Mouse (Mus musculus) forebrain, embryonic 14.5 days (tissue): ENCODE data around the gene Tomm22. TPM values are rescaled to one million over a fixed set of nuclear protein-coding genes. Genes with fewer than 3 reads are reported as not detected.

Source experiments
- ATAC-seq: fragments of 200-750 bp; cut with Nextera tagmentation; 2 replicates; pipeline ENCODE4 v1.8.0; 2017; ENCODE audit warnings: mild to moderate bottlenecking, moderate library complexity
- DNase-seq: peaks from one replicate; pipeline ENCODE4 v3.0.0-alpha.2; 2015; ENCODE audit warnings: low spot score
- H3K27ac ChIP-seq: fragments of 300-500 bp; sonication (generic); 2 replicates; pipeline ENCODE4 v1.5.1; 2014; ENCODE audit warnings: low read depth, mild to moderate bottlenecking, control low read depth, low read length, moderate library complexity
- H3K27me3 ChIP-seq: fragments of 300-500 bp; sonication (generic); replicated peaks from 2 replicates; pipeline ENCODE4 v1.6.1; 2014; ENCODE audit warnings: low read length, control low read depth, mixed read lengths; ENCODE audit not compliant: control insufficient read depth, insufficient read depth
- H3K36me3 ChIP-seq: fragments of 300-500 bp; sonication (generic); 2 replicates; pipeline ENCODE4 v1.6.1; 2014; ENCODE audit warnings: low read length, control low read depth; ENCODE audit not compliant: control insufficient read depth, insufficient read depth
- H3K4me1 ChIP-seq: fragments of 300-500 bp; sonication (generic); 2 replicates; pipeline ENCODE4 v1.6.1; 2014; ENCODE audit warnings: antibody characterized with exemption, low read length, control low read depth; ENCODE audit not compliant: control insufficient read depth, insufficient read depth
- H3K4me2 ChIP-seq: fragments of 300-500 bp; sonication (generic); 2 replicates; pipeline ENCODE4 v1.6.1; 2014; ENCODE audit warnings: mild to moderate bottlenecking, control low read depth, low read length
- H3K4me3 ChIP-seq: fragments of 300-500 bp; sonication (generic); 2 replicates; pipeline ENCODE4 v1.5.1; 2014; ENCODE audit warnings: low read depth, low read length, control low read depth
- H3K9ac ChIP-seq: fragments of 300-500 bp; sonication (generic); 2 replicates; pipeline ENCODE4 v1.6.1; 2014; ENCODE audit warnings: mild to moderate bottlenecking, low read length, control low read depth, moderate library complexity
- H3K9me3 ChIP-seq: fragments of 300-500 bp; sonication (generic); replicated peaks from 2 replicates; pipeline ENCODE4 v1.6.1; 2016; ENCODE audit warnings: low read length, control low read depth, mixed read lengths; ENCODE audit not compliant: control insufficient read depth
- WGBS: fragments of 180-500 bp; shearing (Covaris S2); extraction: QIAGEN DNeasy Blood & Tissue Kit; methylation state at CpG from one replicate; pipeline ENCODE4 v1.1.7; 2014; 5-methylcytosine and 5-hydroxymethylcytosine counted together
- polyA plus RNA-seq: library from polyadenylated mRNA; unstranded; fragments of >200 nt; fragmentation: Nextera tagmentation; extraction: Ambion mirVana; gene quantifications from 2 replicates; pipeline ENCODE4 v1.2.1, GENCODE M21; 2014

Tomm22 gene
- polyA plus RNA-seq, 1 experiment from 2014 or later, result 300 TPM

- H3K4me3 ChIP-seq, result no peak overlapping the region
- WGBS, result 91% methylated on average over 4 of the region's 4 CpGs
- H3K27me3 ChIP-seq, result no peaks in the 10 kb centered on the region
- no peak overlapping the region for H3K9ac ChIP-seq
- ATAC-seq (no peak), DNase-seq (no peak)
- no peak overlapping the region for H3K4me2 ChIP-seq
- H3K9me3 ChIP-seq, result no peaks in the 10 kb centered on the region
- H3K27ac ChIP-seq, result no peak overlapping the region
- peaks cover 14% of the 10 kb centered on the region for H3K36me3 ChIP-seq
- peaks cover 34% of the 10 kb centered on the region for H3K4me1 ChIP-seq
Observed at GRCm38 (mm10) chr15:79681973-79682372, 11.3 kb downstream of the Tomm22 start.

- WGBS, result 93% methylated on average over 6 of the region's 6 CpGs
- H3K4me1 ChIP-seq, result peaks cover 34% of the 10 kb centered on the region
- no peaks in the 10 kb centered on the region for H3K9me3 ChIP-seq
- ATAC-seq, result no peak
- H3K27ac ChIP-seq, result no peak overlapping the region
- H3K4me3 ChIP-seq, result no peak overlapping the region
- no peak for DNase-seq
- H3K9ac ChIP-seq, result no peak overlapping the region
- H3K4me2 ChIP-seq, result 0 out of 2 replicates have a peak overlapping the region, but pooled peaks have one; percentile 12
- H3K36me3 ChIP-seq, result peaks cover 4% of the 10 kb centered on the region; the same call in 1 of the 2 replicates
- H3K27me3 ChIP-seq, result no peaks in the 10 kb centered on the region
Observed at GRCm38 (mm10) chr15:79683146-79683545, 12.5 kb downstream of the Tomm22 start.

GRCm38 (mm10) chr15:79683707-79684465, 13.2 kb downstream of the Tomm22 start:
- no peak for DNase-seq
- ATAC-seq, result no peak
- H3K9ac ChIP-seq, result peak overlapping the region; percentile 90

GRCm38 (mm10) chr15:79684616-79685015, 14.0 kb downstream of the Tomm22 start:
- H3K4me1 ChIP-seq, result peaks cover 40% of the 10 kb centered on the region
- H3K9me3 ChIP-seq, result no peaks in the 10 kb centered on the region
- 65% methylated on average over 6 of the region's 6 CpGs for WGBS
- no peak for DNase-seq
- no peaks in the 10 kb centered on the region for H3K27me3 ChIP-seq
- peak overlapping the region; percentile 63 for H3K4me2 ChIP-seq
- no peak for ATAC-seq
- H3K9ac ChIP-seq, result peak overlapping the region; percentile 90
- peak overlapping the region; percentile 95 for H3K4me3 ChIP-seq
- no peak overlapping the region for H3K27ac ChIP-seq
- 0 out of 2 replicates have a peak, but pooled peaks cover under 1% of the 10 kb centered on the region for H3K36me3 ChIP-seq

More at GRCm38 (mm10) chr15:79683707-79684465, 13.2 kb downstream of the Tomm22 start:
- Histone ChIP-seq H3K27me3 (no peaks in the 10 kb centered on the region), H3K4me2 (peak overlapping the region; percentile 63), H3K27ac (no peak overlapping the region), H3K4me1 (peaks cover 39% of the 10 kb centered on the region), H3K36me3 (0 out of 2 replicates have a peak, but pooled peaks cover 4% of the 10 kb centered on the region), H3K4me3 (peak overlapping the region; percentile 95), H3K9me3 (no peaks in the 10 kb centered on the region)
- WGBS, result 76% methylated on average over 19 of the region's 19 CpGs

- H3K4me2 ChIP-seq, result peak overlapping the region; percentile 63
- H3K27me3 ChIP-seq, result no peaks in the 10 kb centered on the region
- H3K4me3 ChIP-seq, result peak overlapping the region; percentile 95
- ATAC-seq (no peak), DNase-seq (no peak)
- peak overlapping the region; percentile 90 for H3K9ac ChIP-seq
- WGBS, result 54% methylated on average over 6 of the region's 6 CpGs
- H3K27ac ChIP-seq, result no peak overlapping the region
- peaks cover 44% of the 10 kb centered on the region for H3K4me1 ChIP-seq
- no peaks in the 10 kb centered on the region for H3K9me3 ChIP-seq
- H3K36me3 ChIP-seq, result no peaks in the 10 kb centered on the region
Observed at GRCm38 (mm10) chr15:79685141-79685641, 14.5 kb downstream of the Tomm22 start.

GRCm38 (mm10) chr15:79686046-79686869, 15.6 kb downstream of the Tomm22 start:
- Histone ChIP-seq H3K27ac (no peak overlapping the region), H3K4me3 (peak overlapping the region; percentile 95), H3K27me3 (no peaks in the 10 kb centered on the region), H3K4me2 (peak overlapping the region; percentile 63), H3K9me3 (no peaks in the 10 kb centered on the region), H3K36me3 (no peaks in the 10 kb centered on the region), H3K9ac (peak overlapping the region; percentile 90), H3K4me1 (peaks cover 44% of the 10 kb centered on the region)
- no peak for ATAC-seq
- DNase-seq, result no peak
- 17% methylated on average over 15 of the region's 15 CpGs for WGBS

GRCm38 (mm10) chr15:79687175-79687574, 16.5 kb downstream of the Tomm22 start:
- Histone ChIP-seq H3K4me1 (peaks cover 53% of the 10 kb centered on the region), H3K4me3 (peak overlapping the region; percentile 95), H3K4me2 (peak overlapping the region; percentile 63), H3K9ac (peak overlapping the region; percentile 90), H3K9me3 (no peaks in the 10 kb centered on the region), H3K27me3 (no peaks in the 10 kb centered on the region), H3K27ac (peak overlapping the region; percentile 90), H3K36me3 (no peaks in the 10 kb centered on the region)
- WGBS, result under 1% methylated on average over 29 of the region's 33 CpGs
- DNase-seq, result peak; percentile 22
- no peak for ATAC-seq

- H3K27me3 ChIP-seq, result no peaks in the 10 kb centered on the region
- peak; percentile 88 for DNase-seq
- WGBS, result under 1% methylated on average over 65 of the region's 72 CpGs
- peaks cover 59% of the 10 kb centered on the region for H3K4me1 ChIP-seq
- H3K4me3 ChIP-seq, result peak within 1 kb of the TSS; percentile 95
- peak within 1 kb of the TSS; percentile 63 for H3K4me2 ChIP-seq
- peak within 1 kb of the TSS; percentile 90 for H3K9ac ChIP-seq
- H3K27ac ChIP-seq, result peak within 1 kb of the TSS; percentile 90
- H3K9me3 ChIP-seq, result no peaks in the 10 kb centered on the region
- H3K36me3 ChIP-seq, result no peaks in the 10 kb centered on the region
- ATAC-seq, result peak; percentile 38
Observed at GRCm38 (mm10) chr15:79687646-79688267, 17.1 kb downstream of the Tomm22 start, which contains the start of gene Josd1. Gene Josd1 (minus strand): TSS chr15:79687919.
